Mouse (Mus musculus) liver, adult 2 months (tissue): ENCODE measurements around the gene Card14. TPM values are rescaled to one million over a fixed set of nuclear protein-coding genes. Genes with fewer than 3 reads are reported as not detected.
"Not testable (repeated sequence)": the region's sequence is repeated elsewhere in the genome, so short reads cannot be mapped to it uniquely, and the experiment has no call there.

Experiments used
- DNase-seq: peaks from one replicate; pipeline ENCODE4 v3.0.0-alpha.2; 2011; ENCODE audit warnings: low read depth, low spot score; ENCODE audit errors: extremely low read depth
- H3K27ac ChIP-seq: fragments of 200-500 bp; replicated peaks from 2 replicates; pipeline ENCODE4 v1.5.1; 2012; ENCODE audit warnings: low read depth, mild to moderate bottlenecking, control low read depth, inconsistent platforms, low read length; ENCODE audit not compliant: insufficient read depth
- H3K27me3 ChIP-seq: fragments of 200-500 bp; 2 replicates; pipeline ENCODE4 v1.6.1; 2012; ENCODE audit warnings: mild to moderate bottlenecking, moderate library complexity, low read length, inconsistent platforms; ENCODE audit not compliant: control insufficient read depth, insufficient read depth
- H3K36me3 ChIP-seq: fragments of 200-500 bp; 2 replicates; pipeline ENCODE4 v1.6.1; 2012; ENCODE audit warnings: low read length, inconsistent platforms; ENCODE audit not compliant: control insufficient read depth, insufficient read depth
- H3K4me1 ChIP-seq: fragments of 200-500 bp; 2 replicates; pipeline ENCODE4 v1.6.1; 2011; ENCODE audit warnings: low read length; ENCODE audit not compliant: control insufficient read depth, insufficient read depth
- H3K4me3 ChIP-seq: fragments of 200-500 bp; 2 replicates; pipeline ENCODE4 v1.5.1; 2011; ENCODE audit warnings: low read depth, mild to moderate bottlenecking, control low read depth, low read length, moderate library complexity; ENCODE audit not compliant: insufficient read depth
- H3K79me2 ChIP-seq: fragments of 200-500 bp; 2 replicates; pipeline ENCODE4 v1.6.1; 2012; ENCODE audit warnings: inconsistent platforms, mild to moderate bottlenecking, low read length, moderate library complexity; ENCODE audit not compliant: control insufficient read depth, insufficient read depth
- H3K9ac ChIP-seq: fragments of 200-500 bp; 2 replicates; pipeline ENCODE4 v1.6.1; 2012; ENCODE audit warnings: low read depth, mild to moderate bottlenecking, control low read depth, inconsistent platforms, low read length
- CTCF ChIP-seq: fragments of 200-500 bp; IDR thresholded peaks from 2 replicates; pipeline ENCODE4 v1.5.1; 2011; ENCODE audit warnings: low read depth, low read length, control low read depth
- POLR2A ChIP-seq: fragments of 200-500 bp; IDR thresholded peaks from 2 replicates; pipeline ENCODE4 v1.6.1; 2011; ENCODE audit warnings: low read length, control low read depth; ENCODE audit not compliant: insufficient read depth; ENCODE audit errors: extremely low read depth
- WGBS: fragments of 180-500 bp; shearing (Covaris S2); methylation state at CpG from one replicate; pipeline ENCODE4 v1.1.7; 2018; 5-methylcytosine and 5-hydroxymethylcytosine counted together
- polyA plus RNA-seq: library from polyadenylated mRNA; depleted of rRNA; stranded (reverse); fragments of >200 nt; gene quantifications from 2 replicates; pipeline ENCODE4 v1.2.3, GENCODE M21; 2012
- total RNA-seq: library from RNA; depleted of rRNA; stranded (reverse); fragments of >200 nt; gene quantifications from 2 replicates; pipeline ENCODE4 v1.2.3, GENCODE M21; 2014

Gene Card14
- total and polyA plus RNA-seq, 2 experiments, result 0.09 to 0.22 TPM

DNA sequence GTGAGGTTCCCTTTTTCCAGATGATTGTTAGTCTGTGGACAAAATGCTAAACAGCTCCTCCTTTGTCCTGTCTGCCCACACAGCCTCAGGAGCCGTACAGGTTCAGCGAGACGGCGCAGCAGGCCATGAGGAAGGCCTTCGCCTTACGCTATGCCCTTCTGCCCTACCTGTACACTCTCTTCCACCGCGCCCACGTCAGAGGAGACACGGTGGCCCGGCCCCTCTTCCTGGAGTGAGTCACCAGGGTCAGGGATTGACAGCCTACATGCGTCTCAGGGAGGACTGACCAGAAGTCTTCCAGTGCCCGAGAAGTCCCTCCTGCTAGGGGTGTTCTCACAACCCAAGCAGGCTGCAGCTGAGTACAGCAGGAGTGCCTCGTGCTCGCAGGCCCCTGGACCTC, 26.5 kb upstream of the Card14 start:
- H3K79me2 ChIP-seq, result no peaks in the 10 kb centered on the region
- no peaks in the 10 kb centered on the region for H3K27me3 ChIP-seq
- DNase-seq, result no peak
- no peak overlapping the region for H3K4me3 ChIP-seq
- no peak overlapping the region for H3K9ac ChIP-seq
- H3K4me1 ChIP-seq, result no peaks in the 10 kb centered on the region
- TF ChIP-seq CTCF (no peak), POLR2A (no peak)
- H3K27ac ChIP-seq, result no peak overlapping the region
- no peaks in the 10 kb centered on the region for H3K36me3 ChIP-seq
- 92% methylated on average over 15 of the region's 15 CpGs for WGBS

DNA sequence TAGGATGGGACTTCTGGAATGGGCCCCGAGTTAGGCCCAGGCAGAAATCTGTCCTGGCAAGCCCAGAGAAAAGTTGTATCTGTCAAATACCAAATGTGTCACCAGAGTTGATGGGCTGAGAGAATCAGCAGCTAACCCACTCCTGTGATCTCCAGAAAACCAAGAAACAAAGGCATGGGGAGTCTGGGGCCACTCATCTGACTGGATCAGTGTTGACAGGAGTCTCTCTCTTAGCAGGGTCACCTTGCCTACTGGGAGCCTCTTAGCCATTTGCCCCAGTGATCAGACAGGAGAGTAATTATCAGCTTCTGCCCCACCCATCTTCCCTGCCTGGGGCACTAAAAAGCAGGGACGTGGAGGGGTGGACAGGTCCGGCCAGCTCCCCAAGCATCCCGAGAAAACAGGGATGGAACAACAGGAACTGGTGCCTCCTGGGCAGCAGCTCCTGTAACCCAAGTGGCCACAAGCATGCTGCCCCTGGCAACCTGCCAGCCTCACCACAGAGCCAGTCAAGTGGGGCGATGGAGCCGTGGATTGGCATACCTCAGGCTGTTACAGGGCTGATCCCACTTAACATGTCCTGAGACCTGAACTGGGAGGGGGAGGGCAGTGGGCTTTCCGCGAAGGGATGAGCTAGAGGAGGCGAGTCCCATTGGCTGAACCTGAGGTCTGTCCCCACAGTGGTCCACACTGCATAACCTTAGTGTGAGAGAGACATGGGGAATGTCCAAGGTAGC, 21.6 kb upstream of the Card14 start:
- Histone ChIP-seq H3K9ac (no peak overlapping the region), H3K27me3 (no peaks in the 10 kb centered on the region), H3K36me3 (peaks cover 16% of the 10 kb centered on the region), H3K4me1 (no peaks in the 10 kb centered on the region), H3K4me3 (no peak overlapping the region), H3K27ac (no peak overlapping the region), H3K79me2 (no peaks in the 10 kb centered on the region)
- DNase-seq, result no peak
- 68% methylated on average over 9 of the region's 9 CpGs for WGBS
- TF ChIP-seq CTCF, result no peak
- TF ChIP-seq POLR2A, result no peak

DNA sequence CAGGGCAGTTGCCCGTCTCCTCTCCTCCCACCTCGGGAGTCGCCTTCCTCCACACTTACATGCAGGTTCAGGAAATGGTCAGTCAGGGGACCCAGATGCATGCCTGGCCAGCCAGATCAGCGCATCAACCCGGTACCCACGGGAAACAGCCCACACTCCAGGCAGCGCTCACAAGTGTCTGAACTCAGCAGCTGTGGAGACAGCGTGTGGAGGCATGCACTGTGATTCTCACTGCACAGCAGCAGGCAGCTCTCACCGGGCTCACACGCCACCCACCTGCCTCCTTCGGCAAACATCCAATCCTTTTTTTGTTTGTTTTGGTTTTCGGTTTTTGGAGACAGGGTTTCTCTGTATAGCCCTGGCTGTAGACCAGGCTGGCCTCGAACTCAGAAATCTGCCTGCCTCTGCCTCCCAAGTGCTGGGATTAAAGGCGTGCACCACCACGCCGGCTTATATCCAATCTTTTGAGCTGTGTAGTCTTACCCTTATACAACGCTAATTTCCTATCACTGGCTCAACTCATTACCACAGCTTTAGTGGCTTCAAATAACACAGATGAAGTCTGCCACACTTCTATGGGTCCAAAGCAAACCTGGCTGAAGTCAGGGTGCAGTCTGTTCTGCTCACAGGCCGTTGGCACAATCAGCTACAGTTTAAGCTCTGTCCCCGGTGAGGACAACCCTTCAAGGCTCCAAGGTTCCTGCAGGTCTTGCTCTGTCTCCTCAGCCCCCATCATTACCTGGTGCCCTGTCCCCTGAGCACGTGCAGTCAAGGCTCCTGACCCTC, 20.2 kb upstream of the Card14 start:
- Histone ChIP-seq H3K36me3 (peaks cover 29% of the 10 kb centered on the region), H3K9ac (no peak overlapping the region), H3K27ac (no peak overlapping the region), H3K4me1 (no peaks in the 10 kb centered on the region), H3K79me2 (no peaks in the 10 kb centered on the region), H3K27me3 (no peaks in the 10 kb centered on the region), H3K4me3 (no peak overlapping the region)
- no peak for TF ChIP-seq POLR2A
- no peak for TF ChIP-seq CTCF
- 86% methylated on average over 20 of the region's 20 CpGs for WGBS
- DNase-seq, result no peak

DNA sequence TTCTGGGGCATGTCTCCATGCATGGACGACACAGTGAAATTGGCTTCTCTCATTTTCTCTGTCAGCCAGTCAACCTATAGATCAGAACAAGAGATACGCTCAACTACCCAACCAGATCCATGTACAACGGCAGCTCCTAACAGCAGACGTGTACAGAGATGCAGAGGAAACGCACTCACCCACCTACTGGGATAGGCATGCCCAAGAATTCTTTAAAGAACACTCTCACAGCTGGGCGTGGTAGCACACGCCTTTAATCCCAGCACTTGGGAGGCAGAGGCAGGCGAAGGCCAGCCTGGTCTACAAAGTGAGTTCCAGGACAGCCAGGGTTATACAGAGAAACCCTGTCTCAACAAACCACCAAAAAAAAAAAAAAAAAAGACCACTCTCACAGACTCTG, 14.7 kb upstream of the Card14 start:
- H3K4me3 ChIP-seq, H3K4me1 ChIP-seq, DNase-seq, H3K27ac ChIP-seq, H3K27me3 ChIP-seq, H3K9ac ChIP-seq, H3K79me2 ChIP-seq: not testable (repeated sequence)
- 97% methylated on average over 8 of the region's 8 CpGs for WGBS
- peaks cover 71% of the 10 kb centered on the region for H3K36me3 ChIP-seq

DNA sequence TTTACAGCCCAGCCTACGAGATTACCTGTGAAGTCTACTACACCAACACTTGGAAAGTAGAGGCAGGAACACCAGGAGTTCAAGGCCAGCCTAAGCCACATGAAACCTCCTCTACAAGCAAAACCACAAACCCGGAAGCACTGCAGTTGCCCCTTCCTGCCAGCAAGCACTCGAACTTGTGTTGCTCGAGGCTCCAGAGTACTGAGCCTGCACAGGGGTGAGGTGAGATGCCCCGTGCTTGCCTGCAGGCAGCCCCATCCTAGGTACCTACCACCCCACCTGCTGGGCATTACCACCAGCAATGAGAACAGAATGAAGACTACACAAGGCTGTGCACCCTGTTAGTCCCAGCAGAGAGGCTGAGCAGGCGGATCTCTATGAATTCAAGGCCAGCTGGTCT, 9.6 kb upstream of the Card14 start:
- H3K4me3 ChIP-seq, result no peak overlapping the region

DNA sequence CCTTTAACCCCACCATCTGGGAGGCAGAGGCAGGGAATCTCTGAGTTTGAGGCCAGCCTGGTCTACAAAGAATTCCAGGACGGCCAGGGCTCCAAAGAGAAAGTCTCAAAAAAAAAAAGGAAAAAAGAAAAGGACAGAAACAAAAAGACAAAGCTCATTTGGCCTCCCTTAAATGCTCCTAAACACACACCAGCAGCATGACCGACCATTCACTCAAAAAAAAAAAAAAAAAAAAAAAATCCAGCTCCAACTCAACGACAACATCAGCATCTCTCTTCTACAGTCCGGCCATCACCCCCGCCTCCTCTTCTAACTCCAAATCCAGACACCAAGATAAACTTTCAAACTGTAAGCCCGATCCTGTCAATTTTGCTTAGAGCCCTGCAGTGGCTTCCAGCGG, 8.7 kb upstream of the Card14 start:
- H3K9ac ChIP-seq, result peak overlapping the region; percentile 88
- peak overlapping the region; percentile 90 for H3K4me3 ChIP-seq
- no peak for TF ChIP-seq CTCF
- no peak for TF ChIP-seq POLR2A
- H3K27me3 ChIP-seq, result no peaks in the 10 kb centered on the region
- no peak for DNase-seq
- H3K36me3 ChIP-seq, result peaks cover 27% of the 10 kb centered on the region
- H3K27ac ChIP-seq, result no peak overlapping the region
- H3K4me1 ChIP-seq, result peaks cover 3% of the 10 kb centered on the region
- peaks cover 14% of the 10 kb centered on the region; the same call in 1 of the 2 replicates for H3K79me2 ChIP-seq
- WGBS, result 7% methylated on average over 7 of the region's 7 CpGs

More for the DNA sequence above, 9.6 kb upstream of the Card14 start:
- H3K79me2 ChIP-seq, result peaks cover 14% of the 10 kb centered on the region; the same call in 1 of the 2 replicates
- H3K36me3 ChIP-seq, result peaks cover 36% of the 10 kb centered on the region
- no peak for TF ChIP-seq CTCF
- no peak for TF ChIP-seq POLR2A
- H3K4me1 ChIP-seq, result peaks cover 3% of the 10 kb centered on the region
- 72% methylated on average over 6 of the region's 6 CpGs for WGBS
- H3K27ac ChIP-seq, result no peak overlapping the region
- no peak for DNase-seq
- no peaks in the 10 kb centered on the region for H3K27me3 ChIP-seq
- H3K9ac ChIP-seq, result 0 out of 2 replicates have a peak overlapping the region, but pooled peaks have one; percentile 3
